Mouse (Mus musculus) cerebellum, adult 11 months (tissue): ENCODE measurements at regions not wholly inside any gene's neighbourhood (a gene's known extent, or its start where the extent isn't known, plus 50 kb on each side); places are given as distances from the start of the nearest gene placed in this dataset.

ENCODE experiments used
- DNase-seq: peaks from one replicate; pipeline ENCODE4 v3.0.0; 2022

- DNase-seq, result no peak
Observed at GRCm38 (mm10) chr3:150752787-150753186, 684.9 kb upstream of the Adgrl4 start.

- DNase-seq, result no peak
Observed at GRCm38 (mm10) chr3:150759854-150760253, 677.8 kb upstream of the Adgrl4 start.

GRCm38 (mm10) chr3:150784576-150784975 is 653.1 kb upstream of the Adgrl4 start:
- DNase-seq, result no peak

- no peak for DNase-seq
Observed at GRCm38 (mm10) chr3:150817807-150818206, 619.9 kb upstream of the Adgrl4 start.

GRCm38 (mm10) chr3:150819369-150819768 is 618.3 kb upstream of the Adgrl4 start:
- no peak for DNase-seq

GRCm38 (mm10) chr3:150820039-150820438 is 617.6 kb upstream of the Adgrl4 start:
- no peak for DNase-seq

- DNase-seq, result no peak
Observed at GRCm38 (mm10) chr3:150846029-150846428, 591.7 kb upstream of the Adgrl4 start.

- DNase-seq, result no peak
Observed at GRCm38 (mm10) chr3:150852107-150852506, 585.6 kb upstream of the Adgrl4 start.

- DNase-seq, result no peak
Observed at GRCm38 (mm10) chr3:150896668-150897067, 541.0 kb upstream of the Adgrl4 start.

GRCm38 (mm10) chr3:150910091-150910490 is 527.6 kb upstream of the Adgrl4 start:
- no peak for DNase-seq

- DNase-seq, result no peak
Observed at GRCm38 (mm10) chr3:150954897-150955296, 482.8 kb upstream of the Adgrl4 start.

GRCm38 (mm10) chr3:150999652-151000051 is 438.0 kb upstream of the Adgrl4 start:
- no peak for DNase-seq

GRCm38 (mm10) chr3:151000217-151000616 is 437.5 kb upstream of the Adgrl4 start:
- no peak for DNase-seq

GRCm38 (mm10) chr3:151001881-151002412 is 435.7 kb upstream of the Adgrl4 start:
- DNase-seq, result no peak

GRCm38 (mm10) chr3:151003524-151003923 is 434.2 kb upstream of the Adgrl4 start:
- no peak for DNase-seq

- no peak for DNase-seq
Observed at GRCm38 (mm10) chr3:151003990-151004389, 433.7 kb upstream of the Adgrl4 start.

GRCm38 (mm10) chr3:151020014-151020413 is 417.7 kb upstream of the Adgrl4 start:
- DNase-seq, result no peak

GRCm38 (mm10) chr3:151057491-151057890 is 380.2 kb upstream of the Adgrl4 start:
- DNase-seq, result no peak

- DNase-seq, result no peak
Observed at GRCm38 (mm10) chr3:151072322-151072721, 365.4 kb upstream of the Adgrl4 start.

GRCm38 (mm10) chr3:151116831-151117230 is 320.9 kb upstream of the Adgrl4 start:
- no peak for DNase-seq

GRCm38 (mm10) chr3:151117583-151118041 is 320.1 kb upstream of the Adgrl4 start:
- DNase-seq, result no peak

GRCm38 (mm10) chr3:151124131-151124530 is 313.6 kb upstream of the Adgrl4 start:
- DNase-seq, result no peak

- DNase-seq, result no peak
Observed at GRCm38 (mm10) chr3:151146889-151147288, 290.8 kb upstream of the Adgrl4 start.

- DNase-seq, result no peak
Observed at GRCm38 (mm10) chr3:151153340-151153739, 284.3 kb upstream of the Adgrl4 start.

GRCm38 (mm10) chr3:151160516-151160915 is 277.2 kb upstream of the Adgrl4 start:
- DNase-seq, result no peak
